Mouse (Mus musculus) Patski (cell line): ENCODE measurements around the gene Ucn. TPM values are rescaled to one million over a fixed set of nuclear protein-coding genes. Genes with fewer than 3 reads are reported as not detected.

ENCODE experiments used
- ATAC-seq: fragments of 100-300 bp; one replicate; pipeline ENCODE4 v1.8.0; 2021
- CTCF ChIA-PET: fragments of 350-600 bp; sonication (Branson Sonifier 250); formaldehyde crosslinking; loops from one replicate; lab custom pipeline; 2022; ENCODE audit warnings: inconsistent platforms; lab: Charles Lee
- POLR2A ChIA-PET: fragments of 350-600 bp; sonication (Branson Sonifier 250); formaldehyde crosslinking; loops from one replicate; lab custom pipeline; 2022; ENCODE audit warnings: antibody characterized with exemption, inconsistent platforms; lab: Charles Lee
- DNase-seq: peaks from one replicate; pipeline ENCODE4 v3.0.0-alpha.2; 2011; ENCODE audit warnings: low read depth, low spot score
- H3K27me3 ChIP-seq: fragments of 371-371 bp; one replicate; pipeline ENCODE4 v1.5.1; 2021
- CTCF ChIP-seq: fragments of 100-300 bp; IDR thresholded peaks from one replicate; pipeline ENCODE4 v1.5.1; 2021
- in situ Hi-C: fragments of 300-500 bp; cut with MboI; formaldehyde crosslinking; loops from 3 replicates; pipeline ENCODE4 v1.11.1; 2018; ENCODE audit warnings: low pct_unique_long_range_greater_than_20kb, mixed read lengths
- polyA plus RNA-seq: library from polyadenylated mRNA; unstranded; gene quantifications from one replicate; pipeline ENCODE4 v1.2.3, GENCODE M21; 2021

Ucn gene
- polyA plus RNA-seq, 1 experiment from 2014 or later: not detected

DNA sequence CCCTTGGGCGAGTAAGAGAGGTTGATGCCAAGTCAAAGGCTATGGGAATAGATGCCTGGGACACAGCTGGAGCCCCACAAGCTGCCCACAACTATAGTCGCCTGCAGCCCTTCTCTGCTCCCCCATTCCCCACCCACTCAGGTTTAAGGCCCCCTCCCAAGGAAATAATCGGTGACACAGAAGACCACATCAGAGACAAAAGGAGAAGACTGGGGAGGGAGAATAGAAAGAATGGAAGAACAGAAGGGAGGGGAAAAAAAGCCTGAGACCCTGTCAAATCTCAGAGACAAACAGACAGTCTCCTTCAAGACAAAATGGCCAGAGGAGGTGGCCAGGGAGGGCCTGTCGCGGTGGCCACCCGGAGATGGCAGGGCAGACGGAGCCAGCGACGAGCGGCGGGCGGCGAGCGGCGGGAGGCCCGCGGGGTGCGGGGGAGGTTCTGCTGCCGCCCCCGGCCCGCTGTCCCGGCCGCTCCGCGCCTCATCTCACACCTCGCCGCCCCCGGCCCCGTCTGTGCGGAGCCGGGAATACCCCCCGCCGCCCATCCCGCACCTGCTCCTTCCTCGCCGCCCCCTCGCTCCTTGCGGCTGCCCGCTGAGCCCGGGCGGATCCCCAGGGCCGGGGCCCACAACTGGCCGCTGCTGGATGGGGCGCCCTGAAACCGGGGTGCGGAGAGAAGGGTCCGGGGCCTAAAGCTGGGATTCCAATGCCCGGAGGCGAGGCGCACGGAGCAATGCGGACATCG lies 46.2 kb downstream of the Ucn start:
- in situ Hi-C loops: no loop called here
- ATAC-seq (no peak), DNase-seq (no peak)
- CTCF ChIA-PET: no interaction called here
- H3K27me3 ChIP-seq: peaks cover 29% of the 10 kb centered on the region
- POLR2A ChIA-PET: no interaction called here
- TF ChIP-seq CTCF: no peak

Other genes with a start within 250 kb of the Ucn start
- 262 TPM for gene Ost4, start 231.0 kb downstream of the Ucn start, polyA plus RNA-seq
- 0.30 TPM for gene Emilin1, start 225.4 kb downstream of the Ucn start, polyA plus RNA-seq
- 45.3 TPM for gene Khk, start 217.4 kb downstream of the Ucn start, polyA plus RNA-seq
- gene Cgref1, start 193.2 kb downstream of the Ucn start, polyA plus RNA-seq: 0.23 TPM
- gene Preb, start 178.5 kb downstream of the Ucn start, polyA plus RNA-seq: 226 TPM
- not detected for gene Tcf23, start 170.2 kb downstream of the Ucn start, polyA plus RNA-seq
- gene Atraid, start 90.5 kb downstream of the Ucn start, polyA plus RNA-seq: 118 TPM
- 13.2 TPM for gene Slc5a6, start 89.9 kb downstream of the Ucn start, polyA plus RNA-seq
- 39.8 TPM for gene Cad, start 84.0 kb downstream of the Ucn start, polyA plus RNA-seq
- not detected for gene Dnajc5g, start 32.5 kb downstream of the Ucn start, polyA plus RNA-seq
- 0.06 TPM for gene Slc30a3, start 30.6 kb downstream of the Ucn start, polyA plus RNA-seq
- gene Trim54, start 22.1 kb downstream of the Ucn start, polyA plus RNA-seq: not detected
- 162 TPM for gene Mpv17, start 15.4 kb upstream of the Ucn start, polyA plus RNA-seq
- gene Gm29609, start 41.1 kb upstream of the Ucn start, polyA plus RNA-seq: 3.9 TPM
- gene Gtf3c2, start 41.3 kb upstream of the Ucn start, polyA plus RNA-seq: 63.0 TPM
- 163 TPM for gene Snx17, start 54.4 kb upstream of the Ucn start, polyA plus RNA-seq
- 78.1 TPM for gene Eif2b4, start 54.6 kb upstream of the Ucn start, polyA plus RNA-seq
- 44.0 TPM for gene Zfp513, start 63.5 kb upstream of the Ucn start, polyA plus RNA-seq
- gene Ppm1g, start 81.9 kb upstream of the Ucn start, polyA plus RNA-seq: 194 TPM
- gene Nrbp1, start 102.0 kb upstream of the Ucn start, polyA plus RNA-seq: 133 TPM
- gene Gm9970, start 102.4 kb upstream of the Ucn start, polyA plus RNA-seq: 0.73 TPM
- gene Krtcap3, start 112.9 kb upstream of the Ucn start, polyA plus RNA-seq: 8.6 TPM
- gene Ift172, start 152.3 kb upstream of the Ucn start, polyA plus RNA-seq: 57.9 TPM
- 107 TPM for gene Fndc4, start 157.3 kb upstream of the Ucn start, polyA plus RNA-seq
- 5.9 TPM for gene Gckr, start 158.6 kb upstream of the Ucn start, polyA plus RNA-seq